Comparison of ENCODE assay signal across 8 mouse cellular contexts in the genomic region with DNA sequence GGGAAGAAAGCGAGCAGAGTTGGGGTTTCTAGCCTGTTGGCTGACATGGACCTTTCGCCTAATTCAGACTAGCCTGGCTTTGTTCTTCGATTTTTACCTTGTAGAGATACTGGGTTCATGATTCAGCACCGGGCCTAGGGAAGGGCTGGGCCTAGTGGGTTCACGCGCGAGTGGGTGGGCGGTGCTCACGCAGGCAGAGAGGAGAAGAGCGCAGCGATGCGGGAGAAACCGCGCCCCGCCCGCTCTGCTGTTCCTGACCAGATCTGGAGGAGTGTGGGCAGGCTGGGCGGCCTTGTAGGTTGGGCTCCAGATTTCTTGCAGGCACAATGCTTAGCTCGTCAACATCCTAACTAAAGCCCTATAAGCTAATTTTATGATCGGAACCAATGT. TPM values are rescaled to one million over a fixed set of nuclear protein-coding genes. Genes with fewer than 3 reads are reported as not detected.
DNase-seq lines count a peak whose midpoint lies in the region; ATAC-seq and TF ChIP-seq lines count a peak whose summit lies in the region.

No protein-coding gene starts in this region.

- peaks cover 11% of the 10 kb centered on the region; the same call in 1 of the 2 replicates for H3K27me3 ChIP-seq in E14TG2a.4 (ENCODE audit: insufficient read depth, low read length)
- H3K27me3 ChIP-seq in forebrain, embryonic 14.5 days (replicated peaks; ENCODE audit: control insufficient read depth, insufficient read depth, low read length) = no peaks in the 10 kb centered on the region
- no peaks in the 10 kb centered on the region for H3K27me3 ChIP-seq in midbrain, embryonic 12.5 days

- H3K4me2 ChIP-seq in forebrain, embryonic 14.5 days (ENCODE audit: low read length) = peak overlapping the region; percentile 60
- H3K4me2 ChIP-seq in midbrain, embryonic 12.5 days (replicated peaks) = peak overlapping the region; percentile 66

- peak; percentile 69 for DNase-seq in forebrain, embryonic 14.5 days (ENCODE audit: low spot score)
- peak; percentile 64 to 77 for DNase-seq in layer of hippocampus, postnatal 10 days (ENCODE audit: low spot score in 2 of 2)
- peak; percentile 29 for DNase-seq in testis, postnatal 14 days (ENCODE audit: low spot score)
- DNase-seq in yolk sac, embryonic 10.5 days (ENCODE audit: low spot score) = no peak

- WGBS in forebrain, embryonic 14.5 days = 19% methylated on average over 19 of the region's 19 CpGs
- 19% methylated on average over 19 of the region's 19 CpGs for WGBS in midbrain, embryonic 12.5 days

- peak; percentile 89 for ATAC-seq in cerebellum, adult (ENCODE audit: insufficient number of reproducible peaks, low FRiP score, low TSS enrichment)
- ATAC-seq in forebrain, embryonic 14.5 days = peak; percentile 83
- ATAC-seq in midbrain, embryonic 12.5 days (ENCODE audit: low FRiP score, low read depth) = peak; percentile 76
- ATAC-seq in CD4-positive, CD25-positive, alpha-beta regulatory T cell, adult 4 months = no peak

- H3K27ac ChIP-seq in forebrain, embryonic 14.5 days (ENCODE audit: low read depth, low read length) = peak overlapping the region; percentile 96
- peak overlapping the region; percentile 95 for H3K27ac ChIP-seq in midbrain, embryonic 12.5 days (replicated peaks)

- H3K4me1 ChIP-seq in E14TG2a.4 (replicated peaks; ENCODE audit: low read depth, low read length) = peaks cover 24% of the 10 kb centered on the region
- H3K4me1 ChIP-seq in forebrain, embryonic 14.5 days (ENCODE audit: control insufficient read depth, insufficient read depth, low read length) = peaks cover 11% of the 10 kb centered on the region; the same call in 1 of the 2 replicates
- peaks cover 9% of the 10 kb centered on the region for H3K4me1 ChIP-seq in midbrain, embryonic 12.5 days

- no peaks in the 10 kb centered on the region for H3K36me3 ChIP-seq in E14TG2a.4 (ENCODE audit: insufficient read depth, low read length)
- no peaks in the 10 kb centered on the region for H3K36me3 ChIP-seq in forebrain, embryonic 14.5 days (ENCODE audit: control insufficient read depth, insufficient read depth, low read length)
- H3K36me3 ChIP-seq in midbrain, embryonic 12.5 days = no peaks in the 10 kb centered on the region

- H3K9ac ChIP-seq in forebrain, embryonic 14.5 days (ENCODE audit: low read length) = peak overlapping the region; percentile 84
- H3K9ac ChIP-seq in midbrain, embryonic 12.5 days (replicated peaks) = peak overlapping the region; percentile 83

- no peaks in the 10 kb centered on the region for H3K9me3 ChIP-seq in E14TG2a.4 (ENCODE audit: low read length)
- H3K9me3 ChIP-seq in forebrain, embryonic 14.5 days (replicated peaks; ENCODE audit: control insufficient read depth, low read length) = no peaks in the 10 kb centered on the region
- H3K9me3 ChIP-seq in midbrain, embryonic 12.5 days = no peaks in the 10 kb centered on the region

- no peak for TF ChIP-seq CTCF in E14TG2a.4 (conservative IDR thresholded peaks at IDR 0.05; ENCODE audit: low read length)

- H3K4me3 ChIP-seq in E14TG2a.4 (replicated peaks; ENCODE audit: low read length) = peak overlapping the region; percentile 71
- peak overlapping the region; percentile 48 for H3K4me3 ChIP-seq in forebrain, embryonic 14.5 days (ENCODE audit: low read depth, low read length)
- H3K4me3 ChIP-seq in midbrain, embryonic 12.5 days = peak overlapping the region; percentile 63

RNA-seq across cellular contexts. Expression of gene Map4k5, which starts 15.5 kb away (rescaled TPM):
- 30.5 and 34.0 TPM in 2 replicates for polyA plus RNA-seq in forebrain, embryonic 14.5 days (2014; fragmentation: Nextera tagmentation; extraction: Ambion mirVana)
- 10 to 100 TPM; 46.1 to 47.5 TPM for total RNA-seq in layer of hippocampus, postnatal 10 days (2021)
- polyA plus RNA-seq in midbrain, embryonic 12.5 days (2016; fragmentation: Nextera tagmentation; extraction: Ambion mirVana) = 33.4 and 37.2 TPM in 2 replicates
- polyA plus RNA-seq in CD4-positive, CD25-positive, alpha-beta regulatory T cell, adult 4 months (2017; shearing (Covaris generic)) = 1 to 10 TPM; 3.1 to 4.6 TPM

RNA-seq across cellular contexts. Expression of gene Atl1, which starts 16.1 kb away (rescaled TPM):
- polyA plus RNA-seq in forebrain, embryonic 14.5 days (2014; fragmentation: Nextera tagmentation; extraction: Ambion mirVana) = 106 and 136 TPM in 2 replicates
- total RNA-seq in layer of hippocampus, postnatal 10 days (2021) = 100 to 1,000 TPM; 200 to 201 TPM
- 75.0 and 78.6 TPM in 2 replicates for polyA plus RNA-seq in midbrain, embryonic 12.5 days (2016; fragmentation: Nextera tagmentation; extraction: Ambion mirVana)
- 1 to 10 TPM in 1 of 2 experiments, under 1 TPM in 1; 0.31 to 1.2 TPM for polyA plus RNA-seq in CD4-positive, CD25-positive, alpha-beta regulatory T cell, adult 4 months (2017; shearing (Covaris generic))

Comparison
In these comparisons a context has a peak if more than half of its experiments do, and no peak if none do; other contexts are left out.
1. RNA of gene Atl1, which starts 16.1 kb away (polyA plus RNA-seq): 106 to 136 TPM in forebrain, embryonic 14.5 days and 75.0 to 78.6 TPM in midbrain, embryonic 12.5 days; 0.31 to 1.2 TPM in CD4-positive, CD25-positive, alpha-beta regulatory T cell, adult 4 months; every median in the first group is over 10 times any median in the second.
2. Peak in every context shown above with its lines, with median percentiles within 50 percentile points of each other: H3K4me3 ChIP-seq.